Mouse (Mus musculus) hindbrain, embryonic 15.5 days (tissue): ENCODE results near the gene Ppp1r14d. TPM values are rescaled to one million over a fixed set of nuclear protein-coding genes. Genes with fewer than 3 reads are reported as not detected.
A peak's percentile ranks its signal among the peaks of the same experiment; 100 is the strongest.

Source experiments
- ATAC-seq: fragments of 200-750 bp; cut with Nextera tagmentation; 2 replicates; pipeline ENCODE4 v1.8.0; 2017; ENCODE audit warnings: low read depth, moderate number of reproducible peaks, moderate TSS enrichment; ENCODE audit not compliant: low FRiP score
- H3K27ac ChIP-seq: fragments of 300-500 bp; sonication (generic); replicated peaks from 2 replicates; pipeline ENCODE4 v1.5.1; 2015; ENCODE audit warnings: mild to moderate bottlenecking, inconsistent platforms
- H3K27me3 ChIP-seq: fragments of 300-500 bp; sonication (generic); 2 replicates; pipeline ENCODE4 v1.6.1; 2015; ENCODE audit warnings: control low read depth, inconsistent platforms
- H3K36me3 ChIP-seq: fragments of 300-500 bp; sonication (generic); 2 replicates; pipeline ENCODE4 v1.6.1; 2015; ENCODE audit warnings: control low read depth, inconsistent platforms
- H3K4me1 ChIP-seq: fragments of 300-500 bp; sonication (generic); replicated peaks from 2 replicates; pipeline ENCODE4 v1.6.1; 2015; ENCODE audit warnings: control low read depth, inconsistent platforms
- H3K4me2 ChIP-seq: fragments of 300-500 bp; sonication (generic); 2 replicates; pipeline ENCODE4 v1.6.1; 2015; ENCODE audit warnings: moderate library complexity, mild to moderate bottlenecking, inconsistent platforms
- H3K4me3 ChIP-seq: fragments of 300-500 bp; sonication (generic); 2 replicates; pipeline ENCODE4 v1.5.1; 2015; ENCODE audit warnings: mild to moderate bottlenecking, inconsistent platforms
- H3K9ac ChIP-seq: fragments of 300-500 bp; sonication (generic); 2 replicates; pipeline ENCODE4 v1.6.1; 2015; ENCODE audit warnings: inconsistent platforms
- H3K9me3 ChIP-seq: fragments of 300-500 bp; sonication (generic); 2 replicates; pipeline ENCODE4 v1.6.1; 2016; ENCODE audit warnings: control low read depth, inconsistent platforms
- WGBS: fragments of 180-500 bp; shearing (Covaris S2); methylation state at CpG from one replicate; pipeline ENCODE4 v1.1.7; 2015; 5-methylcytosine and 5-hydroxymethylcytosine counted together
- polyA plus RNA-seq: library from polyadenylated mRNA; unstranded; fragments of >200 nt; fragmentation: Nextera tagmentation; extraction: Ambion mirVana; gene quantifications from 2 replicates; pipeline ENCODE4 v1.2.1, GENCODE M21; 2015

The Ppp1r14d gene
- polyA plus RNA-seq, 1 experiment from 2014 or later: not detected

GRCm38 (mm10) chr2:119250826-119251478, 21.2 kb upstream of the Ppp1r14d start:
- Histone ChIP-seq H3K27ac (no peak overlapping the region), H3K36me3 (no peaks in the 10 kb centered on the region), H3K4me1 (no peaks in the 10 kb centered on the region), H3K4me2 (no peak overlapping the region), H3K4me3 (no peak overlapping the region), H3K9me3 (no peaks in the 10 kb centered on the region), H3K27me3 (peaks cover 7% of the 10 kb centered on the region; the same call in 1 of the 2 replicates), H3K9ac (no peak overlapping the region)
- peak; percentile 48; the same call in 1 of the 2 replicates for ATAC-seq
- 17% methylated on average over 11 of the region's 11 CpGs for WGBS

DNA sequence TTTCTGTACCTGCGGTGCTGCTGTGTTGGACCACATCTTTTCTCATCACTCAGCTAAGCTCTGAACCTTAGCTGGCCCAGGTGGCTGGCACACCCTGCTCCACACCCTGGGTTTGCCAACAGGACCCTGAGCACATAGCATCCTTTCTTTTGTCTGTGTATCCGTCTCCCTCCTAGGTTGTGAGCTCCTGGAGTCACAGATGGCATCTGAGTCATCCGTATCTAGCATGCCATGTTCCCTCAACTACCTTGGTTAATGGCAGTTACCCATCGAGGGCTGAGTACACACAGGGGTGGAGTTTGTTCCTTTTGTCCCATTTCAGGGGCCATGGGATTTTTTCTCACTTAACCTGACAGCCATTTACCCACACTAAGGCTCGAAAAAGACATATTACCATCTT, 20.7 kb upstream of the Ppp1r14d start:
- ATAC-seq: no peak
- Histone ChIP-seq H3K4me3 (no peak overlapping the region), H3K4me2 (no peak overlapping the region)

GRCm38 (mm10) chr2:119249592-119250061, 19.9 kb upstream of the Ppp1r14d start:
- no peak overlapping the region for H3K4me2 ChIP-seq
- no peaks in the 10 kb centered on the region for H3K9me3 ChIP-seq
- H3K27me3 ChIP-seq: peaks cover 4% of the 10 kb centered on the region; the same call in 1 of the 2 replicates
- no peak overlapping the region for H3K27ac ChIP-seq
- no peaks in the 10 kb centered on the region for H3K36me3 ChIP-seq
- H3K9ac ChIP-seq: no peak overlapping the region
- no peak overlapping the region for H3K4me3 ChIP-seq
- no peaks in the 10 kb centered on the region for H3K4me1 ChIP-seq
- 76% methylated on average over 4 of the region's 4 CpGs for WGBS
- ATAC-seq: peak; percentile 34; the same call in 1 of the 2 replicates

More for the DNA sequence above, 20.7 kb upstream of the Ppp1r14d start:
- 63% methylated on average over 5 of the region's 5 CpGs for WGBS
- H3K9ac ChIP-seq: no peak overlapping the region
- H3K9me3 ChIP-seq: no peaks in the 10 kb centered on the region
- no peak overlapping the region for H3K27ac ChIP-seq
- no peaks in the 10 kb centered on the region for H3K4me1 ChIP-seq
- peaks cover 4% of the 10 kb centered on the region; the same call in 1 of the 2 replicates for H3K27me3 ChIP-seq
- H3K36me3 ChIP-seq: no peaks in the 10 kb centered on the region

DNA sequence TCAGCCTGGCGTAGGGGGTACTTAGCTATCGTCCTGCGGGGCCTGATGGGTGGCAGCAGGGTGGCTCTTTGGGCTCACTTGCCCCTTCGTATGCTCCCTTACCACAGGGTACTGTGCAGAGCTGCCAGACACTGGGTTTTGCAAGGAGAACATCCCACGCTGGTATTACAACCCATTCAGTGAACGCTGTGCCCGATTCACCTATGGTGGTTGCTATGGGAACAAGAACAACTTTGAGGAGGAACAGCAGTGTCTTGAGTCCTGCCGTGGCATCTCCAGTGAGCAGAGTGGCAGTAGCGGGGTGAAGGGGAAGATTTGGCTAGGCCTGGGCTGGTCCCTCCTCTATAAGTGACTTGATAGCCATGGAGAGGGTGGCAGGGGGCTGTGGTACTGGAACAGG, 18.2 kb upstream of the Ppp1r14d start:
- ATAC-seq: no peak
- Histone ChIP-seq H3K4me1 (no peaks in the 10 kb centered on the region), H3K4me3 (no peak overlapping the region), H3K9me3 (no peaks in the 10 kb centered on the region), H3K9ac (no peak overlapping the region), H3K36me3 (no peaks in the 10 kb centered on the region), H3K4me2 (no peak overlapping the region), H3K27me3 (no peaks in the 10 kb centered on the region), H3K27ac (no peak overlapping the region)
- 86% methylated on average over 9 of the region's 9 CpGs for WGBS

GRCm38 (mm10) chr2:119245246-119245645, 15.5 kb upstream of the Ppp1r14d start:
- H3K9ac ChIP-seq: no peak overlapping the region
- no peaks in the 10 kb centered on the region for H3K9me3 ChIP-seq
- no peak overlapping the region for H3K27ac ChIP-seq
- no peak overlapping the region for H3K4me3 ChIP-seq
- WGBS: 89% methylated on average over 7 of the region's 7 CpGs
- no peak for ATAC-seq
- peaks cover 4% of the 10 kb centered on the region; the same call in 1 of the 2 replicates for H3K27me3 ChIP-seq
- no peak overlapping the region for H3K4me2 ChIP-seq
- H3K36me3 ChIP-seq: no peaks in the 10 kb centered on the region
- no peaks in the 10 kb centered on the region for H3K4me1 ChIP-seq

- WGBS: 84% methylated on average over 9 of the region's 9 CpGs
- Histone ChIP-seq H3K27me3 (peaks cover 31% of the 10 kb centered on the region), H3K4me3 (no peak overlapping the region), H3K4me1 (peaks cover 5% of the 10 kb centered on the region), H3K9ac (no peak overlapping the region), H3K36me3 (no peaks in the 10 kb centered on the region), H3K4me2 (no peak overlapping the region), H3K27ac (no peak overlapping the region), H3K9me3 (no peaks in the 10 kb centered on the region)
- ATAC-seq: no peak
These were observed 12.8 kb upstream of the Ppp1r14d start for GRCm38 (mm10) chr2:119242548-119242947.

- no peak overlapping the region for H3K9ac ChIP-seq
- H3K4me1 ChIP-seq: peaks cover 14% of the 10 kb centered on the region
- H3K9me3 ChIP-seq: no peaks in the 10 kb centered on the region
- H3K4me2 ChIP-seq: no peak overlapping the region
- 87% methylated on average over 4 of the region's 4 CpGs for WGBS
- H3K4me3 ChIP-seq: no peak overlapping the region
- ATAC-seq: no peak
- H3K27me3 ChIP-seq: peaks cover 49% of the 10 kb centered on the region
- no peaks in the 10 kb centered on the region for H3K36me3 ChIP-seq
- no peak overlapping the region for H3K27ac ChIP-seq
These were observed 11.1 kb upstream of the Ppp1r14d start for GRCm38 (mm10) chr2:119240819-119241186.

DNA sequence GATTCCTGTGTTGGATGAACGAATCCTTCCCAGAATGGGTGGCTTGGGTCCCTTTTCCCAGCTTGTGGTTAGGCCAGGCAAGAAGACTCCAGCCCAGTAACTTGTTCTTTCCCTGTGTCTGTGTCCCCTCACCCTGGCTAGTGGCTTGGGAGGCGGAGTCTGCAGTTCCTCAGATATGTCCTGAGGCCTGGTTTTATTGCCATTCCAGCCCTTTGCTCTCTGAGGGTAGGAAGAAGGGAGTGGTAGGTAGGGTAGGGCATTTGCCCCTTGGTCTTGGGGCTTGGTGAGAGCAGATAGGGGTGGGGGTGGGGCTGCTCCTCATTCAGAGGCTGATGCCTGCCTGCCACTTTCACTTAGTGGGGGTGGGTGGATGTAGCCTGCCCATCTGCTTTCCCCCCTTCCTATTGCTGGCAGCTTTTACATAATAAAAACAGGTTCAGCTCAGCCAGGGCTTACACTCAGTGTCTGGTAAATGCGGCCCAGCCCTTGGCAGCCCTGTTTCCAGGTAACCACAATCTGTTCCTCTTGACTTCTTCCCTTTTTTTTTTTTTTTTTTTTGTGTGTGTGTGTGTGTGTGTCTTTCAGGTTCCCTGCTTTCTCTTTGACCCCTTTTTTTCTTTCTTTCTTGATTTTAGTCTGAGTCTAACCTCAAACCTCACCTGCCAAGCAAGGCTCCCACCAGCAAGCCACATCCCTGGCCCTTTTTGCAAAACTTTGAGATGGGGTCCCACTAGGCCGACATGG, 10.5 kb upstream of the Ppp1r14d start:
- 63% methylated on average over 4 of the region's 4 CpGs for WGBS
- H3K27ac ChIP-seq: no peak overlapping the region
- no peak overlapping the region for H3K4me2 ChIP-seq
- H3K36me3 ChIP-seq: no peaks in the 10 kb centered on the region
- no peak overlapping the region for H3K9ac ChIP-seq
- no peaks in the 10 kb centered on the region for H3K9me3 ChIP-seq
- no peak for ATAC-seq
- H3K4me3 ChIP-seq: no peak overlapping the region
- peaks cover 14% of the 10 kb centered on the region for H3K4me1 ChIP-seq
- H3K27me3 ChIP-seq: peaks cover 54% of the 10 kb centered on the region

DNA sequence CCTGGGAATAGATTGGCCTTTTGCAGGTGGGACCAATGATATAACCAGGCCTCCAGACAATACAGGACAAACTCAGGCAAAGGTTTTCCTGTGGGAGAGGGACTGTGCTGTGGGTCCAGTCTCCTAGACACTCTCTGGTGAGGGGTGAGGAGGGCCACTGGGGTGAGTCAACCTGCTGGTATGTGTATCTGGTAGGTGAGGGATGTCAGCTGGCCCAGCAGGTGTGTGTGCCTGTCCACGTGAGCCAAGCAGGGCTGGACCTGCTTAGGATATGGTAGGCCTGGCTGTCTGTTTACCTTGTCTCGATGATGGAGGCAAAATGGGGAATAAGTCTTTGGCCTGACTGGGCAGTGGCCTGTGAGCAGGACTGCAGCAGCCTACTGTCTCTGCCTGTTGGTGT, 9.0 kb upstream of the Ppp1r14d start:
- Histone ChIP-seq H3K4me2 (no peak overlapping the region), H3K9ac (no peak overlapping the region), H3K27ac (no peak overlapping the region), H3K9me3 (no peaks in the 10 kb centered on the region), H3K4me1 (peaks cover 14% of the 10 kb centered on the region), H3K36me3 (no peaks in the 10 kb centered on the region), H3K27me3 (peaks cover 60% of the 10 kb centered on the region), H3K4me3 (no peak overlapping the region)
- ATAC-seq: no peak
- 63% methylated on average over 2 of the region's 2 CpGs for WGBS

- peak overlapping the region; percentile 41 for H3K4me3 ChIP-seq
- peaks cover 60% of the 10 kb centered on the region for H3K27me3 ChIP-seq
- H3K9ac ChIP-seq: 0 out of 2 replicates have a peak overlapping the region, but pooled peaks have one; percentile 6
- no peaks in the 10 kb centered on the region for H3K9me3 ChIP-seq
- no peak overlapping the region for H3K27ac ChIP-seq
- H3K4me2 ChIP-seq: peak overlapping the region; percentile 68
- no peaks in the 10 kb centered on the region for H3K36me3 ChIP-seq
- 1% methylated on average over 31 of the region's 31 CpGs for WGBS
- H3K4me1 ChIP-seq: peaks cover 14% of the 10 kb centered on the region
- ATAC-seq: no peak
These were observed 8.1 kb upstream of the Ppp1r14d start for GRCm38 (mm10) chr2:119237871-119238220.

DNA sequence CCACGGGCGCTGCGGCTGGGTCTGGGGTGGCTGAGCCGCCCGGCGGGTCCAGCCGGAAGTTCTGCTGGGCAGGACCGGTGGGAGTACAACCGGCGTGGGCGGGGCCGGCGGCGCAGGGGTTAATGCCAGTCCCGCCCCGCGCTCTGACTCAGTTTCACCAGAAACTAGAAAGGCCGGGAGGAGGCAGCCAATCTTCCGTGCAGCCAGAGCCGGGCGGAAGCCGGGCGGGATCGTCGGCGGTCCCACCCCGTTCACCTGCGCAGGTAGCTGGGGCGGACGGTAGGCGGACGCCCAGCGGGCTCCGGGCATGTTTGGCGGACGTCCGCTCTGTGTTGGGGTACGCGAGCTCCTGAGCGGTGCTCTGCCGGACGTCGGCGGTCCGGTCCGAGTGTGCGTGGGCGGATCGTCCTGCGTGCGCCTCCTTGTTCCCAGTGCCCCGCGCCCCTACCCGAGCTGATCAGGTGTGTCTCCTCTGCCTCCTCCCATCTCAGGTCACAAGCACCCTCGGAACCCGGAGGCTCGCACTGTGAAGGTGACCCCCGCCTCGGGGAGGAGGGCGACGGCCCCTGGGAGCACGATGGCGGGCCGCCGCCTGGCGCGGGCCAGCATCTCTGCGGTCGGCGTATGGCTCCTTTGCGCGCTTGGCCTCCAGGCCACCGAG, 7.6 kb upstream of the Ppp1r14d start, which contains the start of gene Spint1:
Spint1 (plus strand) TSS at position 153 of the 661 bp plus-strand sequence.
- H3K4me3 ChIP-seq: peak within 1 kb of the TSS; percentile 41
- peaks cover 14% of the 10 kb centered on the region for H3K4me1 ChIP-seq
- no peaks in the 10 kb centered on the region for H3K9me3 ChIP-seq
- 0 out of 2 replicates have a peak within 1 kb of the TSS, but pooled peaks have one; percentile 6 for H3K9ac ChIP-seq
- WGBS: 1% methylated on average over 64 of the region's 73 CpGs
- H3K27me3 ChIP-seq: peaks cover 60% of the 10 kb centered on the region
- H3K4me2 ChIP-seq: peak within 1 kb of the TSS; percentile 68
- H3K36me3 ChIP-seq: no peaks in the 10 kb centered on the region
- peak; percentile 30; the same call in 1 of the 2 replicates for ATAC-seq
- H3K27ac ChIP-seq: no peak within 1 kb of the TSS
